Mouse (Mus musculus): ENCODE results near the gene Tac4. TPM values are rescaled to one million over a fixed set of nuclear protein-coding genes. Genes with fewer than 3 reads are reported as not detected.

Gene Tac4
- 0.35 TPM in 1 of 2 replicates, not detected in the other for polyA plus RNA-seq (2015; fragmentation: Nextera tagmentation; extraction: Ambion mirVana)

DNA sequence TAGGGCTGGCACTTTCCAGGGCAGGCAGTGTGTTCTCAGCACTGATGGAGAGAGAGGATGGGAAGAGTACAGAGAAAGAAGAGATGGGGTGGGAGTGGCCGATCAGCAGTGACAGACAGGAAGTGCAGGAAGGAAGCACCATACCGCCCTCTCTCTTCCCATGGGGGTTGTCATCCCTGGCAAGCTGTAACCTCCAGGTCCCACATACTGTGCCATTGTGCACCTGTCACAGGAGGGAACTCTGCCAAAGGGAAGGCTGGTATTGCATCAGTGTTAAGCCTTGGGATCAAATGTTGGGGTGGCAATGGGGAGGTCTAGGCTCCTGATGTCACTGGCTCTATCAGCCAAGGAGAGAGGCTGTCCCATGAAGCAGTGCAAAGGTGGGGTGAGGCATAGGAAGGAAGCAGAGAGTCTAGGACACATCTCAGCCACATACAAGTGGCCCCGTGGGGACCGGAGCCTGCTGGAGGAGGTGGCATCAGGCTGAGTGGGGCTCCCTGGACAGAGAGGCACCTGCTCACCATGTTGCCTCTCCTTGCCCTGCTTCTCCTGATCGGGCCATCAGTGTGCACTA, at the start of gene Tac4:
TSS of gene Tac4 (plus strand) at position 352 of the 574 bp plus-strand sequence.

DNA sequence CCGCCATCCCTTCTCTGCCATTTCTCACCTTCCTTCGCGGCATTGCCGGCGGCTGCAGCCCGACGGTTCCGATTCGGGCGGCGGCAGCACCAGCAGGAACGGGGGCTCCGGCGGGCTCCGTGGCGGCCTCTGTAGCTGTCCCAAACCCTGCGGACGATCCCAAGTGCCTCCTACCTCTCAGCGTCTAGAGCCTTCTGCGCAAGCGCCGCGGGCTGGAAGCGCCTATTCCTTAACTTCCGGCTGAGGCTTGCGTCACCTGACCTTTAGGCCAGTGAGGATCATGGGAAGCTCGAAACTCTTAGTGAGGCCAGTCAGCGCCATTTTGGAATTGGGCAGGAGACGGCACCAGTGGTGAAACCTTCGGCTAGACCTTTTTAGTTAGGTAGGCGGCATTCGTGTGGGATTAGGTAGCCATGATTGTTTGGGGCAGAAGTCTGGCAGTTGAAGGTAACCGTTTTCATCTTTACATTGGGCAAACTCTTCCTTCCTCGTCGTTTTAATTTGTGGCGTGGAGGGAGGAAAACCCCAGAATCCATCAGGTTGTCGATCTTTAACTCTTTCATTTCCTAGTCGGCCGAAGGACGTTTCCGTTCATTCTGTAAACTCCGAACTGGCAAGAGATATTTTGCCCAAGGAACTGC, 48.8 kb downstream of the Tac4 start, which contains the start of gene Kat7:
TSS of gene Kat7 (minus strand) at position 240 of the 641 bp plus-strand sequence.

Other genes with a start within 250 kb of the Tac4 start
- gene Pdk2, start 220.2 kb upstream of the Tac4 start, polyA plus RNA-seq (2015; fragmentation: Nextera tagmentation; extraction: Ambion mirVana), result 210 and 241 TPM in 2 replicates
- gene Itga3, start 184.7 kb upstream of the Tac4 start, polyA plus RNA-seq (2015; fragmentation: Nextera tagmentation; extraction: Ambion mirVana), result 0.95 and 1.1 TPM in 2 replicates
- gene Dlx3, start 141.4 kb upstream of the Tac4 start, polyA plus RNA-seq (2015; fragmentation: Nextera tagmentation; extraction: Ambion mirVana), result 0.64 and 1.00 TPM in 2 replicates
- gene Dlx4, start 115.3 kb upstream of the Tac4 start, polyA plus RNA-seq (2015; fragmentation: Nextera tagmentation; extraction: Ambion mirVana), result 0.09 and 0.13 TPM in 2 replicates
- 24.6 and 28.9 TPM in 2 replicates for gene Kat7, start 48.7 kb downstream of the Tac4 start, polyA plus RNA-seq (2015; fragmentation: Nextera tagmentation; extraction: Ambion mirVana)
- 5.2 and 7.2 TPM in 2 replicates for gene Fam117a, start 75.5 kb downstream of the Tac4 start, polyA plus RNA-seq (2015; fragmentation: Nextera tagmentation; extraction: Ambion mirVana)
- gene Slc35b1, start 123.2 kb downstream of the Tac4 start, polyA plus RNA-seq (2015; fragmentation: Nextera tagmentation; extraction: Ambion mirVana), result 52.2 and 55.7 TPM in 2 replicates
- 237 and 278 TPM in 2 replicates for gene Spop, start 152.6 kb downstream of the Tac4 start, polyA plus RNA-seq (2015; fragmentation: Nextera tagmentation; extraction: Ambion mirVana)